Mouse (Mus musculus) activated CD4-positive, CD25-positive, alpha-beta regulatory T cell, adult 4 months (primary cell): ENCODE results near the gene Gm13276. TPM values are rescaled to one million over a fixed set of nuclear protein-coding genes. Genes with fewer than 3 reads are reported as not detected.
A peak's percentile ranks its signal among the peaks of the same experiment; 100 is the strongest.
"Not testable (repeated sequence)": the region's sequence is repeated elsewhere in the genome, so short reads cannot be mapped to it uniquely, and the experiment has no call there.

Source experiments
- ATAC-seq: one replicate; pipeline ENCODE4 v1.8.0; 2017
- polyA plus RNA-seq, 2 experiments: library from polyadenylated mRNA; unstranded; fragments of 100-300 nt; shearing (Covaris generic); gene quantifications; one replicate each; pipeline ENCODE4 v1.2.1; 2017

The Gm13276 gene
- polyA plus RNA-seq, 2 experiments from 2014 or later = not detected

DNA sequence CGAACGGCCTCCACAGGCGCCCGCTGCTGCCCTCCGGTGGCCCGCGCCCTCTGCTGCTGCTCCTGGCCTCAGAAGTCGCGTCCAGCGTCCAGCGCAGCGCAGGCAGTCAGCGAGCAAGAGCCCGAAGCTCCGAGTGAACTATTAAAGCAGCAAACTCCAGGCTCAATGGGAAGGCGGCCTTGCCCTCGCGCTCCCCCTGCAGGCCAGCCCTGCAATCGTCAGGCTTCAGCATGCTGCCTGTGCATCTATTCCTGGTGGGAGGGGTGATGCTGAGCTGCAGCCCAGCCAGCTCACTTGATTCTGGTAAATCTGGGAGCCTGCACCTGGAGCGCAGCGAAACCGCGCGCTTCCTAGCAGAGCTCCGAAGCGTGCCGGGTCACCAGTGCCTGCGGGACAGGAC lies 2.9 kb downstream of the Gm13276 start, which contains the start of gene Gm13277:
Gene Gm13277, plus strand, starts transcription at position 231 of the 400 bp plus-strand sequence.
- ATAC-seq = not testable (repeated sequence)

DNA sequence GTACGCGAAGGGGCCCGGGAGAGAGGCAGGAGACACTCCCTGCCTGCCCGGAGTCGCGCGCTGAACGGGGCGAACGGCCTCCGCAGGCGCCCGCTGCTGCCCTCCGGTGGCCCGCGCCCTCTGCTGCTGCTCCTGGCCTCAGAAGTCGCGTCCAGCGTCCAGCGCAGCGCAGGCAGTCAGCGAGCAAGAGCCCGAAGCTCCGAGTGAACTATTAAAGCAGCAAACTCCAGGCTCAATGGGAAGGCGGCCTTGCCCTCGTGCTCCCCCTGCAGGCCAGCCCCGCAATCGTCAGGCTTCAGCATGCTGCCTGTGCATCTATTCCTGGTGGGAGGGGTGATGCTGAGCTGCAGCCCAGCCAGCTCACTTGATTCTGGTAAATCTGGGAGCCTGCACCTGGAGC lies 5.7 kb downstream of the Gm13276 start, which contains the start of gene Gm13278:
Gene Gm13278, plus strand, starts transcription at position 301 of the 400 bp plus-strand sequence.
- not testable (repeated sequence) for ATAC-seq

GRCm38 (mm10) chr4:88793936-88794675 lies 8.6 kb downstream of the Gm13276 start, which contains the start of gene Gm13275:
Gm13275 (plus strand) TSS chr4:88794487.
- ATAC-seq = not testable (repeated sequence)

GRCm38 (mm10) chr4:88797097-88797496 lies 11.6 kb downstream of the Gm13276 start, which contains the start of gene Gm13279:
Gm13279 (plus strand) TSS chr4:88797397.
- ATAC-seq = not testable (repeated sequence)

GRCm38 (mm10) chr4:88799365-88799764 lies 13.9 kb downstream of the Gm13276 start, which contains the start of gene Gm13285:
Gm13285 (plus strand) TSS chr4:88799665.
- not testable (repeated sequence) for ATAC-seq

DNA sequence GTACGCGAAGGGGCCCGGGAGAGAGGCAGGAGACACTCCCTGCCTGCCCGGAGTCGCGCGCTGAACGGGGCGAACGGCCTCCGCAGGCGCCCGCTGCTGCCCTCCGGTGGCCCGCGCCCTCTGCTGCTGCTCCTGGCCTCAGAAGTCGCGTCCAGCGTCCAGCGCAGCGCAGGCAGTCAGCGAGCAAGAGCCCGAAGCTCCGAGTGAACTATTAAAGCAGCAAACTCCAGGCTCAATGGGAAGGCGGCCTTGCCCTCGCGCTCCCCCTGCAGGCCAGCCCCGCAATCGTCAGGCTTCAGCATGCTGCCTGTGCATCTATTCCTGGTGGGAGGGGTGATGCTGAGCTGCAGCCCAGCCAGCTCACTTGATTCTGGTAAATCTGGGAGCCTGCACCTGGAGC lies 17.4 kb downstream of the Gm13276 start, which contains the start of gene Gm13287:
Gene Gm13287, plus strand, starts transcription at position 301 of the 400 bp plus-strand sequence.
- ATAC-seq = not testable (repeated sequence)

GRCm38 (mm10) chr4:88805231-88805630 lies 19.7 kb downstream of the Gm13276 start, which contains the start of gene Gm13288:
Gm13288 (plus strand) TSS chr4:88805531.
- not testable (repeated sequence) for ATAC-seq

DNA sequence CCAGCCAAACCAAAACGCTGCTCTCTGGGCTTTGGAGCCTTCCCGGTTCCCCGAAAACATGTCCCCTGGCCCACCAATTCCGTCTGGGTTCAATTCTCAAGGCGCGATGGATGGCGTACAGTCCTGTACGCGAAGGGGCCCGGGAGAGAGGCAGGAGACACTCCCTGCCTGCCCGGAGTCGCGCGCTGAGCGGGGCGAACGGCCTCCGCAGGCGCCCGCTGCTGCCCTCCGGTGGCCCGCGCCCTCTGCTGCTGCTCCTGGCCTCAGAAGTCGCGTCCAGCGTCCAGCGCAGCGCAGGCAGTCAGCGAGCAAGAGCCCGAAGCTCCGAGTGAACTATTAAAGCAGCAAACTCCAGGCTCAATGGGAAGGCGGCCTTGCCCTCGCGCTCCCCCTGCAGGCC lies 20.3 kb downstream of the Gm13276 start:
- ATAC-seq = not testable (repeated sequence)

DNA sequence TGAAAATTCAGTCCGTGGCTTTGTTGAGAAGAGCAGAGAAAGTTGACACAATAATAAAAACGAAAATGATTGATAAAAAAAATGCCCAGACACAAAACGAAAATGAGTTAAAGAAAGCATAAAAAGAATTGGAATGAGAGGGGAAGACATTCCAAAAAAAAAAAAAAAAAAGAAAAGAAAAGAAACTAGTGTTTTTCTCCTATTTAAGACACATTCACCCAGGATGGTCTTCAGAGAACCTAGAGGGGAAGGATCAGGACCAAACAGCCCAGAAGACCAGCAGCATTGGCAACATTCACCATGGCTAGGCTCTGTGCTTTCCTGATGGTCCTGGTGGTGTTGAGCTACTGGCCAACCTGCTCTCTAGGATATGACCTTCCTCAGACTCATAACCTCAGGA lies 30.4 kb downstream of the Gm13276 start, which contains the start of gene Ifna7:
Gene Ifna7, plus strand, starts transcription at position 301 of the 400 bp plus-strand sequence.
- no peak for ATAC-seq

GRCm38 (mm10) chr4:88819659-88820058 lies 34.1 kb downstream of the Gm13276 start, which contains the start of gene Ifna11:
Ifna11 (plus strand) TSS chr4:88819959.
- no peak for ATAC-seq

- no peak for ATAC-seq
These were observed 37.5 kb downstream of the Gm13276 start for GRCm38 (mm10) chr4:88822995-88823394.

DNA sequence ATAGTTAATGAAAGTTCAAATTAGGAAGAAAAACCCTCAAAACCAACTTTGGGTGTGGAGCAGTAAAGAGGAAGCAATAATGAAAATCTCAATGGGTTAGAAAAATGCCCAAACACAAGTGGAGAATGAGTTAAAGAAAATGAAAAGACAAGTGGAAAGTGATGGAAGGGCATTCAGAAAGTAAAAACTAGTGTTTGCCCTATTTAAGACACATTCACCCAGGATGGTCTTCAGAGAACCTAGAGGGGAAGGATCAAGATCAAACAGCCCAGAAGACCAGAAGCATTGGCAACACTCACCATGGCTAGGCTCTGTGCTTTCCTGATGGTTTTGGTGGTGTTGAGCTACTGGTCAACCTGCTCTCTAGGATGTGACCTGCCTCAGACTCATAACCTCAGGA lies 41.6 kb downstream of the Gm13276 start, which contains the start of gene Ifna6:
Gene Ifna6, plus strand, starts transcription at position 301 of the 400 bp plus-strand sequence.
- ATAC-seq = not testable (repeated sequence)

- ATAC-seq = peak; percentile 46
These were observed 45.0 kb downstream of the Gm13276 start for GRCm38 (mm10) chr4:88830523-88830922.

GRCm38 (mm10) chr4:88835225-88835624 lies 49.7 kb downstream of the Gm13276 start, which contains the start of gene Ifna5:
Ifna5 (plus strand) TSS chr4:88835525.
- not testable (repeated sequence) for ATAC-seq

Other genes with a start within 250 kb of the Gm13276 start
- gene Ifna15, start 227.5 kb upstream of the Gm13276 start, polyA plus RNA-seq = not detected
- not detected for gene Ifna14, start 213.9 kb upstream of the Gm13276 start, polyA plus RNA-seq
- not detected for gene Ifna9, start 193.3 kb upstream of the Gm13276 start, polyA plus RNA-seq
- not detected for gene Ifna12, start 182.3 kb upstream of the Gm13276 start, polyA plus RNA-seq
- gene C87499, start 151.3 kb upstream of the Gm13276 start, polyA plus RNA-seq = not detected
- gene Ifna13, start 141.2 kb upstream of the Gm13276 start, polyA plus RNA-seq = not detected
- not detected for gene Ifna16, start 108.8 kb upstream of the Gm13276 start, polyA plus RNA-seq
- not detected for gene Ifna2, start 101.8 kb upstream of the Gm13276 start, polyA plus RNA-seq
- gene Ifnab, start 94.3 kb upstream of the Gm13276 start, polyA plus RNA-seq = not detected
- gene Gm26566, start 63.9 kb upstream of the Gm13276 start, polyA plus RNA-seq = not detected
- gene Klhl9, start 63.2 kb upstream of the Gm13276 start, polyA plus RNA-seq = 10 to 100 TPM; 31.9 to 33.2 TPM
- not detected for gene Gm13271, start 30.8 kb upstream of the Gm13276 start, polyA plus RNA-seq
- under 1 TPM in 1 of 2 experiments, not detected in 1; 0.37 TPM for gene Gm13283, start 25.6 kb upstream of the Gm13276 start, polyA plus RNA-seq
- not detected for gene Gm13290, start 11.9 kb upstream of the Gm13276 start, polyA plus RNA-seq
- not detected for gene Gm13289, start 8.8 kb upstream of the Gm13276 start, polyA plus RNA-seq
- not detected for gene Gm13272, start 5.9 kb upstream of the Gm13276 start, polyA plus RNA-seq
- gene Ifnz, start 3.6 kb upstream of the Gm13276 start, polyA plus RNA-seq = not detected
- not detected for gene Gm13277, start 2.9 kb downstream of the Gm13276 start, polyA plus RNA-seq
- not detected for gene Gm13278, start 5.8 kb downstream of the Gm13276 start, polyA plus RNA-seq
- not detected for gene Gm13275, start 8.8 kb downstream of the Gm13276 start, polyA plus RNA-seq
- gene Gm13279, start 11.7 kb downstream of the Gm13276 start, polyA plus RNA-seq = not detected
- gene Gm13285, start 14.0 kb downstream of the Gm13276 start, polyA plus RNA-seq = under 1 TPM in 1 of 2 experiments, not detected in 1; 0.38 TPM
- gene Gm13287, start 17.5 kb downstream of the Gm13276 start, polyA plus RNA-seq = not detected
- gene Gm13288, start 19.8 kb downstream of the Gm13276 start, polyA plus RNA-seq = not detected
- gene Ifna7, start 30.5 kb downstream of the Gm13276 start, polyA plus RNA-seq = not detected
- not detected for gene Ifna11, start 34.2 kb downstream of the Gm13276 start, polyA plus RNA-seq
- not detected for gene Ifna6, start 41.7 kb downstream of the Gm13276 start, polyA plus RNA-seq
- not detected for gene Ifna5, start 49.8 kb downstream of the Gm13276 start, polyA plus RNA-seq
- gene Ifna4, start 56.2 kb downstream of the Gm13276 start, polyA plus RNA-seq = not detected
- gene Ifna1, start 64.4 kb downstream of the Gm13276 start, polyA plus RNA-seq = not detected
- not detected for gene Ifne, start 94.5 kb downstream of the Gm13276 start, polyA plus RNA-seq